Mouse (Mus musculus) neural tube, embryonic 15.5 days (tissue): ENCODE data around the gene Tlr5. TPM values are rescaled to one million over a fixed set of nuclear protein-coding genes. Genes with fewer than 3 reads are reported as not detected.

Experiments
- ATAC-seq: fragments of 200-750 bp; cut with Nextera tagmentation; 2 replicates; pipeline ENCODE4 v1.8.0; 2017; ENCODE audit warnings: mild to moderate bottlenecking, moderate TSS enrichment, moderate library complexity; ENCODE audit not compliant: low FRiP score
- H3K27ac ChIP-seq: fragments of 300-500 bp; sonication (generic); replicated peaks from 2 replicates; pipeline ENCODE4 v1.5.1; 2015; ENCODE audit warnings: mild to moderate bottlenecking, inconsistent platforms
- H3K27me3 ChIP-seq: fragments of 300-500 bp; sonication (generic); replicated peaks from 2 replicates; pipeline ENCODE4 v1.6.1; 2015; ENCODE audit warnings: inconsistent platforms
- H3K36me3 ChIP-seq: fragments of 300-500 bp; sonication (generic); 2 replicates; pipeline ENCODE4 v1.6.1; 2015; ENCODE audit warnings: inconsistent platforms
- H3K4me1 ChIP-seq: fragments of 300-500 bp; sonication (generic); 2 replicates; pipeline ENCODE4 v1.6.1; 2015; ENCODE audit warnings: inconsistent platforms
- H3K4me2 ChIP-seq: fragments of 300-500 bp; sonication (generic); 2 replicates; pipeline ENCODE4 v1.6.1; 2015; ENCODE audit warnings: inconsistent platforms, mild to moderate bottlenecking, moderate library complexity
- H3K4me3 ChIP-seq: fragments of 300-500 bp; sonication (generic); replicated peaks from 2 replicates; pipeline ENCODE4 v1.5.1; 2015; ENCODE audit warnings: mild to moderate bottlenecking, inconsistent platforms
- H3K9ac ChIP-seq: fragments of 300-500 bp; sonication (generic); replicated peaks from 2 replicates; pipeline ENCODE4 v1.6.1; 2015; ENCODE audit warnings: mild to moderate bottlenecking, inconsistent platforms
- H3K9me3 ChIP-seq: fragments of 300-500 bp; sonication (generic); replicated peaks from 2 replicates; pipeline ENCODE4 v1.6.1; 2016; ENCODE audit warnings: inconsistent platforms
- WGBS: fragments of 180-500 bp; shearing (Covaris S2); methylation state at CpG from one replicate; pipeline ENCODE4 v1.1.7; 2015; ENCODE audit warnings: mixed read lengths; 5-methylcytosine and 5-hydroxymethylcytosine counted together
- polyA plus RNA-seq: library from polyadenylated mRNA; unstranded; fragments of >200 nt; fragmentation: Nextera tagmentation; extraction: Ambion mirVana; gene quantifications from 2 replicates; pipeline ENCODE4 v1.2.1, GENCODE M21; 2015

Gene Tlr5
- polyA plus RNA-seq, 1 experiment from 2014 or later = 0.36 TPM

- Histone ChIP-seq H3K9me3 (no peaks in the 10 kb centered on the region), H3K4me2 (no peak overlapping the region), H3K27ac (no peak overlapping the region), H3K4me3 (no peak overlapping the region), H3K27me3 (no peaks in the 10 kb centered on the region), H3K9ac (no peak overlapping the region), H3K36me3 (no peaks in the 10 kb centered on the region), H3K4me1 (no peaks in the 10 kb centered on the region)
- WGBS = 82% methylated on average over 14 of the region's 14 CpGs
- ATAC-seq = no peak
Observed at GRCm38 (mm10) chr1:182974826-182975225, 20.2 kb downstream of the Tlr5 start.

GRCm38 (mm10) chr1:182980702-182981101 lies 26.1 kb downstream of the Tlr5 start:
- no peaks in the 10 kb centered on the region for H3K9me3 ChIP-seq
- no peaks in the 10 kb centered on the region for H3K36me3 ChIP-seq
- ATAC-seq = no peak
- peaks cover 14% of the 10 kb centered on the region for H3K4me1 ChIP-seq
- no peak overlapping the region for H3K4me3 ChIP-seq
- H3K4me2 ChIP-seq = no peak overlapping the region
- no peak overlapping the region for H3K9ac ChIP-seq
- 69% methylated on average over 6 of the region's 6 CpGs for WGBS
- H3K27me3 ChIP-seq = no peaks in the 10 kb centered on the region
- no peak overlapping the region for H3K27ac ChIP-seq

- Histone ChIP-seq H3K36me3 (no peaks in the 10 kb centered on the region), H3K4me1 (peaks cover 14% of the 10 kb centered on the region), H3K27ac (peak overlapping the region; percentile 70), H3K9me3 (no peaks in the 10 kb centered on the region), H3K9ac (peak overlapping the region; percentile 54), H3K4me3 (peak overlapping the region; percentile 34), H3K27me3 (no peaks in the 10 kb centered on the region), H3K4me2 (peak overlapping the region; percentile 65)
- 2% methylated on average over 13 of the region's 15 CpGs for WGBS
- peak; percentile 96 for ATAC-seq
Observed at GRCm38 (mm10) chr1:182982995-182983394, 28.4 kb downstream of the Tlr5 start.

GRCm38 (mm10) chr1:182983496-182984127 lies 29.0 kb downstream of the Tlr5 start:
- WGBS = 62% methylated on average over 14 of the region's 14 CpGs
- peak overlapping the region; percentile 54 for H3K9ac ChIP-seq

GRCm38 (mm10) chr1:182986243-182986642 lies 31.7 kb downstream of the Tlr5 start:
- peaks cover 6% of the 10 kb centered on the region; the same call in 1 of the 2 replicates for H3K27me3 ChIP-seq
- WGBS = 66% methylated on average over 13 of the region's 13 CpGs
- H3K36me3 ChIP-seq = no peaks in the 10 kb centered on the region
- no peak overlapping the region for H3K4me2 ChIP-seq
- peaks cover 9% of the 10 kb centered on the region for H3K4me1 ChIP-seq
- H3K4me3 ChIP-seq = no peak overlapping the region
- no peak overlapping the region for H3K27ac ChIP-seq
- ATAC-seq = no peak
- no peak overlapping the region for H3K9ac ChIP-seq
- no peaks in the 10 kb centered on the region for H3K9me3 ChIP-seq

More at GRCm38 (mm10) chr1:182983496-182984127, 29.0 kb downstream of the Tlr5 start:
- H3K27me3 ChIP-seq = no peaks in the 10 kb centered on the region; the same call in 1 of the 2 replicates
- peak overlapping the region; percentile 65 for H3K4me2 ChIP-seq
- peak; percentile 65 for ATAC-seq
- peak overlapping the region; percentile 34 for H3K4me3 ChIP-seq
- H3K36me3 ChIP-seq = no peaks in the 10 kb centered on the region
- peak overlapping the region; percentile 70 for H3K27ac ChIP-seq
- no peaks in the 10 kb centered on the region for H3K9me3 ChIP-seq
- peaks cover 14% of the 10 kb centered on the region for H3K4me1 ChIP-seq

- no peak for ATAC-seq
- 86% methylated on average over 11 of the region's 11 CpGs for WGBS
- no peak overlapping the region for H3K9ac ChIP-seq
- H3K36me3 ChIP-seq = no peaks in the 10 kb centered on the region
- H3K4me3 ChIP-seq = no peak overlapping the region
- H3K4me2 ChIP-seq = no peak overlapping the region
- H3K27ac ChIP-seq = no peak overlapping the region
- peaks cover 9% of the 10 kb centered on the region for H3K4me1 ChIP-seq
- H3K27me3 ChIP-seq = peaks cover 6% of the 10 kb centered on the region; the same call in 1 of the 2 replicates
- no peaks in the 10 kb centered on the region for H3K9me3 ChIP-seq
Observed at GRCm38 (mm10) chr1:182986750-182987149, 32.2 kb downstream of the Tlr5 start.

- Histone ChIP-seq H3K36me3 (no peaks in the 10 kb centered on the region), H3K9me3 (no peaks in the 10 kb centered on the region), H3K4me2 (no peak overlapping the region), H3K9ac (no peak overlapping the region), H3K27ac (no peak overlapping the region), H3K4me3 (no peak overlapping the region), H3K4me1 (peaks cover 9% of the 10 kb centered on the region), H3K27me3 (peaks cover 6% of the 10 kb centered on the region; the same call in 1 of the 2 replicates)
- WGBS = 91% methylated on average over 13 of the region's 13 CpGs
- no peak for ATAC-seq
Observed at GRCm38 (mm10) chr1:182987801-182988200, 33.2 kb downstream of the Tlr5 start.

- no peak for ATAC-seq
- peaks cover 2% of the 10 kb centered on the region for H3K4me1 ChIP-seq
- H3K27me3 ChIP-seq = peaks cover 6% of the 10 kb centered on the region; the same call in 1 of the 2 replicates
- no peak overlapping the region for H3K9ac ChIP-seq
- 70% methylated on average over 3 of the region's 3 CpGs for WGBS
- no peak overlapping the region for H3K27ac ChIP-seq
- no peak overlapping the region for H3K4me2 ChIP-seq
- H3K4me3 ChIP-seq = no peak overlapping the region
- H3K9me3 ChIP-seq = no peaks in the 10 kb centered on the region
- H3K36me3 ChIP-seq = no peaks in the 10 kb centered on the region
Observed at GRCm38 (mm10) chr1:182988646-182989045, 34.1 kb downstream of the Tlr5 start.

GRCm38 (mm10) chr1:182990092-182990762 lies 35.6 kb downstream of the Tlr5 start:
- Histone ChIP-seq H3K27me3 (peaks cover 6% of the 10 kb centered on the region; the same call in 1 of the 2 replicates), H3K4me1 (no peaks in the 10 kb centered on the region), H3K27ac (no peak overlapping the region), H3K9me3 (no peaks in the 10 kb centered on the region), H3K36me3 (no peaks in the 10 kb centered on the region), H3K4me2 (no peak overlapping the region), H3K9ac (no peak overlapping the region), H3K4me3 (no peak overlapping the region)
- no peak for ATAC-seq
- WGBS = 82% methylated on average over 14 of the region's 14 CpGs

- Histone ChIP-seq H3K4me1 (no peaks in the 10 kb centered on the region), H3K4me3 (no peak overlapping the region), H3K27ac (no peak overlapping the region), H3K27me3 (peaks cover 6% of the 10 kb centered on the region; the same call in 1 of the 2 replicates), H3K9me3 (no peaks in the 10 kb centered on the region), H3K9ac (no peak overlapping the region), H3K4me2 (no peak overlapping the region), H3K36me3 (no peaks in the 10 kb centered on the region)
- ATAC-seq = no peak
- 14% methylated on average over 7 of the region's 7 CpGs for WGBS
Observed at GRCm38 (mm10) chr1:182991002-182991778, 36.6 kb downstream of the Tlr5 start.
